Mouse (Mus musculus): ENCODE results near the gene Bad.

The Bad gene

GRCm38 (mm10) chr19:6971644-6972043 is 30.0 kb downstream of the Bad start:
- Histone ChIP-seq H3K27me3 (ENCODE audit: insufficient read depth, low read length) (no peaks in the 10 kb centered on the region), H3K4me3 (replicated peaks; ENCODE audit: low read length) (peak overlapping the region; percentile 90), H3K4me1 (replicated peaks; ENCODE audit: low read depth, low read length) (peaks cover 81% of the 10 kb centered on the region), H3K36me3 (ENCODE audit: insufficient read depth, low read length) (peaks cover 21% of the 10 kb centered on the region), H3K9me3 (ENCODE audit: low read length) (no peaks in the 10 kb centered on the region)
- TF ChIP-seq NANOG (IDR thresholded peaks at IDR 0.05; ENCODE audit: borderline replicate concordance, low read length): no peak
- TF ChIP-seq POU5F1 (IDR thresholded peaks at IDR 0.05; ENCODE audit: borderline replicate concordance, low read length): no peak
- TF ChIP-seq CTCF (conservative IDR thresholded peaks at IDR 0.05; ENCODE audit: low read length): no peak

GRCm38 (mm10) chr19:6972247-6972917 is 30.7 kb downstream of the Bad start:
- TF ChIP-seq CTCF (conservative IDR thresholded peaks at IDR 0.05; ENCODE audit: low read length): no peak
- TF ChIP-seq POU5F1 (IDR thresholded peaks at IDR 0.05; ENCODE audit: borderline replicate concordance, low read length): no peak
- no peak for TF ChIP-seq NANOG (IDR thresholded peaks at IDR 0.05; ENCODE audit: borderline replicate concordance, low read length)
- H3K4me1 ChIP-seq (replicated peaks; ENCODE audit: low read depth, low read length): peaks cover 81% of the 10 kb centered on the region
- no peaks in the 10 kb centered on the region for H3K9me3 ChIP-seq (ENCODE audit: low read length)
- peaks cover 22% of the 10 kb centered on the region for H3K36me3 ChIP-seq (ENCODE audit: insufficient read depth, low read length)
- peak overlapping the region; percentile 90; the same call in 1 of the 2 replicates for H3K4me3 ChIP-seq (replicated peaks; ENCODE audit: low read length)
- H3K27me3 ChIP-seq (ENCODE audit: insufficient read depth, low read length): no peaks in the 10 kb centered on the region

- H3K27me3 ChIP-seq (ENCODE audit: insufficient read depth, low read length): no peaks in the 10 kb centered on the region
- peaks cover 29% of the 10 kb centered on the region for H3K36me3 ChIP-seq (ENCODE audit: insufficient read depth, low read length)
- peak overlapping the region; percentile 98 for H3K4me3 ChIP-seq (replicated peaks; ENCODE audit: low read length)
- TF ChIP-seq CTCF (conservative IDR thresholded peaks at IDR 0.05; ENCODE audit: low read length) (no peak), NANOG (IDR thresholded peaks at IDR 0.05; ENCODE audit: borderline replicate concordance, low read length) (no peak), POU5F1 (IDR thresholded peaks at IDR 0.05; ENCODE audit: borderline replicate concordance, low read length) (no peak)
- peaks cover 81% of the 10 kb centered on the region for H3K4me1 ChIP-seq (replicated peaks; ENCODE audit: low read depth, low read length)
- no peaks in the 10 kb centered on the region for H3K9me3 ChIP-seq (ENCODE audit: low read length)
Observed at GRCm38 (mm10) chr19:6973581-6974190, 32.0 kb downstream of the Bad start.

GRCm38 (mm10) chr19:6974211-6975205 is 32.8 kb downstream of the Bad start, which contains the start of gene Ppp1r14b:
Ppp1r14b (plus strand) TSS chr19:6974968.
- H3K27me3 ChIP-seq (ENCODE audit: insufficient read depth, low read length): no peaks in the 10 kb centered on the region
- peaks cover 32% of the 10 kb centered on the region for H3K36me3 ChIP-seq (ENCODE audit: insufficient read depth, low read length)
- no peaks in the 10 kb centered on the region for H3K9me3 ChIP-seq (ENCODE audit: low read length)
- TF ChIP-seq CTCF (conservative IDR thresholded peaks at IDR 0.05; ENCODE audit: low read length) (no peak), NANOG (IDR thresholded peaks at IDR 0.05; ENCODE audit: borderline replicate concordance, low read length) (no peak), POU5F1 (IDR thresholded peaks at IDR 0.05; ENCODE audit: borderline replicate concordance, low read length) (no peak)
- peaks cover 81% of the 10 kb centered on the region for H3K4me1 ChIP-seq (replicated peaks; ENCODE audit: low read depth, low read length)
- H3K4me3 ChIP-seq (replicated peaks; ENCODE audit: low read length): peak within 1 kb of the TSS; percentile 98

GRCm38 (mm10) chr19:6975537-6976521 is 34.2 kb downstream of the Bad start, which contains the start of gene Plcb3:
Plcb3 (minus strand) TSS chr19:6976470.
- H3K27me3 ChIP-seq (ENCODE audit: insufficient read depth, low read length): no peaks in the 10 kb centered on the region
- H3K4me3 ChIP-seq (replicated peaks; ENCODE audit: low read length): peak within 1 kb of the TSS; percentile 98
- H3K36me3 ChIP-seq (ENCODE audit: insufficient read depth, low read length): peaks cover 32% of the 10 kb centered on the region
- no peak for TF ChIP-seq NANOG (IDR thresholded peaks at IDR 0.05; ENCODE audit: borderline replicate concordance, low read length)
- no peak for TF ChIP-seq CTCF (conservative IDR thresholded peaks at IDR 0.05; ENCODE audit: low read length)
- no peak for TF ChIP-seq POU5F1 (IDR thresholded peaks at IDR 0.05; ENCODE audit: borderline replicate concordance, low read length)
- H3K4me1 ChIP-seq (replicated peaks; ENCODE audit: low read depth, low read length): peaks cover 72% of the 10 kb centered on the region
- H3K9me3 ChIP-seq (ENCODE audit: low read length): no peaks in the 10 kb centered on the region

GRCm38 (mm10) chr19:6977759-6978638 is 36.3 kb downstream of the Bad start:
- H3K36me3 ChIP-seq (ENCODE audit: insufficient read depth, low read length): peaks cover 49% of the 10 kb centered on the region
- no peaks in the 10 kb centered on the region for H3K9me3 ChIP-seq (ENCODE audit: low read length)
- H3K4me1 ChIP-seq (replicated peaks; ENCODE audit: low read depth, low read length): peaks cover 67% of the 10 kb centered on the region
- H3K4me3 ChIP-seq (replicated peaks; ENCODE audit: low read length): peak overlapping the region; percentile 98
- no peaks in the 10 kb centered on the region for H3K27me3 ChIP-seq (ENCODE audit: insufficient read depth, low read length)
- TF ChIP-seq NANOG (IDR thresholded peaks at IDR 0.05; ENCODE audit: borderline replicate concordance, low read length) (no peak), CTCF (conservative IDR thresholded peaks at IDR 0.05; ENCODE audit: low read length) (no peak), POU5F1 (IDR thresholded peaks at IDR 0.05; ENCODE audit: borderline replicate concordance, low read length) (no peak)

GRCm38 (mm10) chr19:6978639-6978974 is 36.9 kb downstream of the Bad start:
- Histone ChIP-seq H3K9me3 (ENCODE audit: low read length) (no peaks in the 10 kb centered on the region), H3K4me1 (replicated peaks; ENCODE audit: low read depth, low read length) (peaks cover 64% of the 10 kb centered on the region), H3K4me3 (replicated peaks; ENCODE audit: low read length) (peak overlapping the region; percentile 91), H3K36me3 (ENCODE audit: insufficient read depth, low read length) (peaks cover 54% of the 10 kb centered on the region), H3K27me3 (ENCODE audit: insufficient read depth, low read length) (no peaks in the 10 kb centered on the region)
- no peak for TF ChIP-seq CTCF (conservative IDR thresholded peaks at IDR 0.05; ENCODE audit: low read length)
- no peak for TF ChIP-seq POU5F1 (IDR thresholded peaks at IDR 0.05; ENCODE audit: borderline replicate concordance, low read length)
- no peak for TF ChIP-seq NANOG (IDR thresholded peaks at IDR 0.05; ENCODE audit: borderline replicate concordance, low read length)
